Mouse (Mus musculus) lung, adult 2 months (tissue): ENCODE data around the gene Bpi.

Source experiments
- CTCF ChIP-seq: fragments of 200-500 bp; IDR thresholded peaks from 2 replicates; pipeline ENCODE4 v1.5.1; 2011; ENCODE audit warnings: mild to moderate bottlenecking, low read length, control low read depth; ENCODE audit not compliant: insufficient read depth
- POLR2A ChIP-seq: fragments of 200-500 bp; IDR thresholded peaks from 2 replicates; pipeline ENCODE4 v1.6.1; 2011; ENCODE audit warnings: low read depth, mild to moderate bottlenecking, control low read depth, low read length, borderline replicate concordance; ENCODE audit errors: extremely low read depth

DNA sequence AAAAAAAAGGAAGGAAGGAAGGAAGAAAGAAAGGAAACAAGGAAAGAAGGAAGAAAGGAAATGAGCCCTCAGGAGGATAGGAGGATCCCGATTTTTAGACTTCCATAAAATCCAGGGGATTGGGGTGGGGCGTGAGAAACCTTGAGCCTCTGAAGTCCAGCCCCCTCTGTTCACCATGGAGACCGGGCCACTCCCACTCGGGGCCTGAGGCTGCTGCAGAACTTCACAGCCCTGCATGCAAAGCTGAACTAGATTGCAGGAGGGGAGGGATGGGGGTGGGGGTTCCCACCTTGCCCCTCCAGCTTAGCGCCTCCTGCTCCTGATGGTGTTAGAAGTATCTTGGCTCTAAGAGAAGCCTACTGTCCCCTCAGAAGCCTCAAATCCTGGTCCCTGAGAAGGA is 1.0 kb upstream of the Bpi start:
- TF ChIP-seq POLR2A (no peak), CTCF (no peak)
